Mouse (Mus musculus): ENCODE measurements around the gene Arg2.
A peak's percentile ranks its signal among the peaks of the same experiment; 100 is the strongest.
"Not testable (repeated sequence)": the region's sequence is repeated elsewhere in the genome, so short reads cannot be mapped to it uniquely, and the experiment has no call there.

Gene Arg2

DNA sequence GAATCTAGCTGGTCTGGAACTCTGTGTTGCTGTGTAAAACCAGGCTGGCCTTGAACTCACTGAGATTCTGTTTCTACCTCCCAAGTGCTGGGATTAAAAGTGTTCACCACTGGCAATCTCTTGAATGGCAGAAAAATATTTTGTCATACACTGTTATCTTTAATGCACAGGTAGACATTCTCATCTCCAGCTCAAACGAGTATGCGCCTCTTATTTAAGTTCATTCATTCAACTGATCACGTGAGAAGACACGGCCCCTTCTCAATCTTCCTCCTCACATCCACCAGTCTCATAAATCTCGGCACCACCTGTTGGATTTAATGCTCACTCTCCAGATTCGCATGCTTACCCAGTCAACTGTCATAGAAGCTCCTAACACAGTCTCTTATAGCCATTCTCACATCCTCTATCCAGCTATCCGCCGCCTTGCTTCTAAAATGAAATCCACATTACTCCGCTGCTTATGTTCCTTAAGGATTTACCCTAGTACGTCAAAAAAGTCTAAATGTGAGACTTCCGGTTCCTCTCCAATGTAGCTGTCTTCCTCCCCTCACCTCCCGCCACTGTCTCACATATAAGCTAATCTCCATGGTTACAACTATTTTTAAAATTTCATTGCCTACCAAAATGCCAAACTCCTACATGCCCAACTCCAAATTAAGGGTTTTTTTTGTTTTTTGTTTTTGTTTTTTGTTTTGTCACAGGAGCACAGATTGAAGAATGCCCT, 40.9 kb downstream of the Arg2 start:
- DNase-seq (ENCODE audit: low read depth, low spot score): no peak

DNA sequence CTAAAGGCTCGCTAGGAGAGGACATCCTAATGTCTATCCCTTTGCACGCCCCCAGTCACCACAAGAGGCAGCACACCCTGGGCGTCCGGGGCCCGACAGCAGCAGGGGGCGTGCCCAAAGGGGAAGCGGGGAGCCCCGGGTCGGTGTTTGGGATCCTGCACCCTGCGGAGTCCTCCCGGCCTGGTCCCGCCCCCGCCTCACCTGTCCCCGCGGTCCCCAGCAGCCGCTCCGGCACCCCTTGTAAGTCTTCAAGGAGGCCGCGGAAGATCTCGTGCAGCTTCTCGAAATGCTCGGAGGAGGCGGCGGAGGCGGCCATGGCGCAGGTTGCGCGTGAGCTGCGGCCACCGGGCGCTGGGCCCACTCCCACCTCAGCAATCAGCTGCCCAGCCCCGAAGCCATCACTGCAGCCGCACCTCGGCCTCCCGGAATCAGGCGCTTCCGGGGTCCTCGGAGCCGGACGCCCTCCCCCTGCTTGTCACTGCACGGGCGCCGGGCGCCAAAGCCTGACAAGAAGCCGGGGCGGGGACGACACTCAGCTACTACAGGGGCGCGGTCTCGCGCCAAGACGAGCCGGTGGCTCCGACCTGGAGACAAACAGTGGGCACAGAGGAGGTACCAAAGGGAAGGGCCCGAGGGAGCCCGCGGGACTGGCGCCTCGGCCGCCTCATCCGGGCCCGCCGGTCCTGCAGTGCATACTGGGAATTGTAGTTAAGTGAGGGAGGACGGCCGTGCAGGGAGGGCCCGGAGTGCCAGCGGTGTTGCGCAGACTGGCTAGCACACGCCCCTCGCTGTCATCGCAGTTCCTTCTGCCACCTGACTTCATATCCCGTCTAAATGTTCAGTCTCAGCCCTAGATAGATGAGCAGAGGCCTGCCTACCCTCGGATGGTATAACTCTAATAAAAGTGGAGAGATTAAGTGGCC, 41.7 kb downstream of the Arg2 start, which contains the start of gene Vti1b:
Vti1b (minus strand) TSS at position 649 of the 923 bp plus-strand sequence.
- DNase-seq (ENCODE audit: low read depth, low spot score): peak; percentile 85

DNA sequence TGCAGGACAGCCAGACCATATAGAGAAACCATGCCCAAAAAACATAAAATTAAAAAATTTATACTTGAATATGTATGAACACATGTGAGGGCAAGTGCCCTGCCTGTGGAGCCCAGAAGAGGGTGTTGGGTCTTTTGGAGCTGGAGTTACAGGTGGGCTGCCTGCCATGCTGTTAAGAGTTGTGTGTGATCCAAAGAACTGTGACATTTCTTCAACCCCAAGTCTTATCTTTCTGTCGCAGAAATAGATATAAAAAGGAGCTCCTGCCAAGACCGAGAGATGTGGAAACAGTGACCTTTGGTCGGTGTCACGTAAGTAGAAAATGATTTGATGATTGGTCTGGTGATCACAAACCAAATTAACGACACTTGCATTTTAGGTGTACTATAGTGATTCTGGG, 43.1 kb downstream of the Arg2 start:
- DNase-seq (ENCODE audit: low read depth, low spot score): no peak

DNA sequence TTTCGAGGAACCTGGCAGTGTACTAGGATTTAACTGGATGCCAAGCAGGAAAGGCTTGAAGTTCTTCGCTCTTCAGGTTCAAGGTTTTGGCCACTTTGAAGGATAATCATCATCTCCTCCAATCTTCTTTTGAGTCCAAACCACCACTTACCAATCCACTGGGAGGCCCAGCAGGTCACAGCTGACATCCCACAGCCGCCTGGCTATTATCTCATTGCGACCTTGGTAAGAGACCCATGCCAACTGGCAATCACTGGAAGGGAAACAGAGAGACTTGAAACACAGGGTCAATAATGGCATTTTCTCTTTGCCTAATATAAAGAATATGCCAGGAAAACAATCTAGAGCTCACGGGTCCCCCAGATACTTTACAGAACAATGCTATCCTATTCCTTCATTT, 45.4 kb downstream of the Arg2 start:
- no peak for DNase-seq (ENCODE audit: low read depth, low spot score)

DNA sequence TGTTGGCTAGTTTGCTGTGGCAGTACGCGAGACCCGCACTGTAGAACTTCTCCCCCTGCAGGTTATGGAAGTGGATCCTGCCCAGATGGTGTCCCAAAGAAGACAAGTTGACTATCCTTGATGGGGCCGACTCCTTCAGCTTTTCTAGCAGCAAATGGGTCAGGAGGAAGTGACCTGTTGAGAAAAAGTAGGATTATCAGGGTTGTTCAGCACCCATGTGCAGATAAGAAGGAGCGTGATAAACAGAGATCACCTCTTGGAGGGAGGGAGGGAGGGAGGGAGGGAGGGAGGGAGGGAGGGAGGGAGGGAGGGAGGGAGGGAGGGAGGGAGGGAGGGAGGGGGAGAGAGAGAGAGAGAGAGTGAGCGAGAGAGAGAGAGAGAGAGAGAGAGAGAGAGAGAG, 54.6 kb downstream of the Arg2 start:
- not testable (repeated sequence) for DNase-seq (ENCODE audit: low read depth, low spot score)

DNA sequence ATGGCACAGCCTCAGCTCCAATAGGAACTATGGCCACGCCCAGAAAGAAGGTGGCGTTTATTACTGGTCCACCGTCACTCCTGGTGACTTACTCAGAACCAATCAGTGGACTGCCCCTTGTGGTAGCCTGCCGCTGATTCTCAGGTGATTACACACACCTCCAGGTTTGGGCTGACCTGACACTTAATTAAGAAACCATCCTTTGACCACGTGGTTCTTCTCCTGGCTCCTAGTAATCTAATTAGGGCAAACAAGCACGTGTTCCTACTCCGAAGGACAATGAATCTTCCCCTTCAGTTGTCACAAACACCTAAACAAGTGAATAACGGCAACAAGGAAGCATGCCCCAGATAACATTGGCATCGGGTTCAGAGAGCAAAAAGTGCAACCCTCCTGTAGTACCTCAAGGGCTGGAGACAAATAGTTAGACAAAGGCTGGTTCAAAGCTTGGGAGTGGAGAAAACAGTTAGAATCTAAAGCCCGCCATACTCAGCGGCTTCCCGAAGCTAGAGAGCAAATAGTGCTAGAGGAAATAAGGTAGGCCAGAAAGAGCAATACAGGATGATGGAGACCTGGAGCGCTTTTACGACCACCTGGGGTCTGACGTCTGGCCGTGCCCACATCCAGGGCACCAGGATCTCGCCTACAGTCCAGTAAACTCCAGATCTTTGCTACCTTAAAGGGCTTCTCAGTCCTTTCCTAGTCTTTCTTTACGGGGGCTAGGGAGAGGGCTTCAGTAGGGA, 60.5 kb downstream of the Arg2 start:
- DNase-seq (ENCODE audit: low read depth, low spot score): peak; percentile 84

DNA sequence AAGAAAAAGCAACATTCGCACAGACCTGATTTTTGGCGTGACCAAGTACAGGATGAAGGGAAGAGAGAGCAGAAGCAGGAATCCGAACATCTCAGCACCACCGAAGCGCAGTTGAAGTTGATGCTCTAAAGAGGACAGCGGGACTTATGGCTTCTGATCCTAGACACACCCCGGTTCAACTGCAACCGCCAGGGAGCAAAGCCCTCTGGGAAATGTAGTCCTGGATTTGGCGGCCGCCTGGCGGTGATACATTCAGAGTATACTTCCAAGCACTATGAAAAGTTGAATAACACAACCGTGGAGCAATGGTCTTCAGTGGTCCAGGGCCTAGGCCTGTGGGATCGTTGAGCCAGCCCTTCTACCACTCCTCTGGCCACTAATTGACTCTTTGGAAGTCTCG, 61.1 kb downstream of the Arg2 start:
- DNase-seq (ENCODE audit: low read depth, low spot score): peak; percentile 77

DNA sequence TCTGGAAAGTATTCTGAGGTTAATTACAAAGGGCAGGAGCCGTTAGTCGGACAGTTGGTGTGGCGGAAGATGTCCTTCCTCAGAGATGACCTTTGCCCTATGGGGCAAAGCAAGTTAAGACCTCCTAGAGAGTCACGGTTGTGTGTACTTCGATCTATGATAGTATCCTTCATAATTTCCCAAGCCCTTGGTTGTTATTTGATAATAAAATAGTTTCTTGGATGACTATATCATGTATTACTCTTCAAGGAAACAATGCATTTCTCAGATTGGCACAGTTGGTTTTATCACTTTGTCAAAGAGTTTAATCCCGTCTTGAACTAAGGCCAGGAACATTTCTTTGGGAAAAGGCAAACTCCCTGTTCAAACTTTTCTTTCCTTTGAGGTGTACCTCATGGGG, 61.6 kb downstream of the Arg2 start, which contains the start of gene Rdh11:
Rdh11 (minus strand) TSS at position 101 of the 400 bp plus-strand sequence.
- DNase-seq (ENCODE audit: low read depth, low spot score): no peak

DNA sequence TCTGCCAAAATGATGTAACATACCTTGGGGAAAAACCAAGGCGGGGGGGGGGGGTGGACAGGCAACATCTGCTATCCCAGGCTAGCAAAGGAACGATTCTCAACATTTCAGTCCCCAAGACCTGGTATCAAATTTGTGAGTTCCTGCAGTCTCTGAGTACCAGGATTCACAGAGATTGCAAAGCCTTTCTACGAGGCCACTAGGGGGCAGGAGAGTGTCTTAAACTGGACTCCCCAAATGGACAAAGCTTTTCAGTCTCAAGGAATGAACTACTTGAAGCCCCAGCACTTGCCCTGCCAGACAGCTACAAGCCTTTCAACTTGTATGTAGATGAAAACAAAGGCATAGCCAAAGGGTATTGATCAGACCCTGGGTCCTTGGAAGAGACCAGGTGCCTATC, 62.9 kb downstream of the Arg2 start:
- DNase-seq (ENCODE audit: low read depth, low spot score): peak; percentile 85

DNA sequence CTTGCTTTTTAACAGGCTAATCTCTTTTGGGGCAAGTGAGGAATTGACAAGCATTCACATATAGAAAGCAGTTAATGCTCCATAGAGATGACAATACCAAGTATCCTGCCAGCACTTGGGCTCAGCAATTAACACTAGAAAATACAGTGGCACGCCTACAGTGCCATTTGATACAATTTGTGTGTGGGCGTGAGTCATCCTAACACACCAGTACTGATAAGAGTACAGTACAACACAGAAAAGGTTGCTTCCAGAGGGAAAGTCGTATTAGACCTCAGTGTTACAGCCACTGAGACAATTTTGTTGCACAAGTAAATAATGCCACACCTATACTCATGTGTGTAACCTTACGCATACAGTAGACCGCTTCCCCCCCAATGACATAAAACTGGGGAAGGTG, 66.5 kb downstream of the Arg2 start:
- DNase-seq (ENCODE audit: low read depth, low spot score): no peak

DNA sequence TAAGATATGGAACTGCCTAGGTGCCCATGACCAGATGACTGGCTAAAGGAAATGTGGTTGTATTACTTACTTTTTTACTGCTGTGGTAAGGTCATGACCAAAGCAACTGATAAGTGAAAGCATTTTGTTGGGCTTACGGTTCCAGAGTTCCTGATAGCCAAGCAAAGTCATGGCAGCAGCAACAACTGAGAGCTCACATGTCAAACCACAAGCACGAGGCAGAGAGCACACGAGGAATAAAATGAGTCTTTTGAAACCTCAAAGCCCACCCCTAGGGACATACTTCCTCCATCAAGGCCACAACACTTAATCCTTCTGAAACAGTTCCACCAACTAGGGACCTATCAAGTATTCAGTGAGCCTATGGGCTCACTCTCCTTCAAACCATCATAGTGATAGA, 71.3 kb downstream of the Arg2 start:
- no peak for DNase-seq (ENCODE audit: low read depth, low spot score)
